Mouse (Mus musculus): ENCODE data around the gene Calm1. TPM values are rescaled to one million over a fixed set of nuclear protein-coding genes. Genes with fewer than 3 reads are reported as not detected.

Gene Calm1
- polyA plus RNA-seq, 1 experiment from 2014 or later = 1,668 TPM

DNA sequence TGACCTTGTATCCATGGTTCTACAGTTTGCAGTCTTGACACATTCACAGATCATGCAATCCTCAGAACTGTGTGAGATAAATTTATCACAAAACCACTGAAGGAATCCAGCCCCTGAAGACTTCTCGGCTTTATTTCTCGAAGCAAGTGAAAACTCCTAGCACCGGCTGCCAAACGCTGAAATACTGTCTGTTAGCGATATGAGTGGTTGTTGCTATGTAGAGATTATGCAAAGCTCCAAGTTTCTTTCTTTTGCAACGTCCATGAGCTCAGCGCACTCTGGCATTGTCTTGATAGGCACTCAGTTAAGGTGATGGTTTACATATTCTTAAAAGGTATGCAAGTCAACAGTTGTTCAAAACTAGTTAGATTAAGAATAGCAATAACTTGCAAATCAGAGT is 13.3 kb upstream of the Calm1 start:
- 53% methylated on average over 7 of the region's 7 CpGs for WGBS
- H3K27ac ChIP-seq (ENCODE audit: low read length) = 0 out of 2 replicates have a peak overlapping the region, but pooled peaks have one; percentile 6
- H3K4me2 ChIP-seq (replicated peaks; ENCODE audit: low read depth, low read length) = peak overlapping the region; percentile 76; the same call in 1 of the 2 replicates

DNA sequence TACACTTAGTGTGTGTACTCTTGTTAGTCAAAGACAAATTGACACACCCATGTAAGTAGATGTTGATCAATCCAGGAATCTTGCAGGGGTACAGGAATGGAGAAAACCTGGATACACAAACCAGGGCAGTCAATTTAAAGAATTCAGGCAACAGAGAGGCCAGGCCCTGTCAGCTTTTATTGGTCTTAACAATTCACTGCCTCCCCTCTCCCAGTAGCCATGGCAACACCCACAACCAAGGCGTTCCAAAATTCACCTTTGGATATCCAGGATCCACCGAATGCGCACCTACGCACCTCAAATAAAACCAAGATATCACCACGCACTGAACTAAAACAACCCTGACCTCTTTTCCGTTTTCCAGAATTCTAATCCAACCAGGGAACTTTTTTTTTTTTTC is 12.9 kb upstream of the Calm1 start:
- Histone ChIP-seq H3K9me3 (ENCODE audit: control insufficient read depth, low read depth, low read length) (no peaks in the 10 kb centered on the region), H3K4me3 (ENCODE audit: low read depth, low read length) (peak overlapping the region; percentile 57), H3K9ac (replicated peaks; ENCODE audit: low read depth, low read length) (peak overlapping the region; percentile 77), H3K27me3 (ENCODE audit: control insufficient read depth, insufficient read depth, low read length) (no peaks in the 10 kb centered on the region), H3K36me3 (ENCODE audit: control insufficient read depth, insufficient read depth, low read length) (no peaks in the 10 kb centered on the region), H3K4me1 (ENCODE audit: control insufficient read depth, insufficient read depth, low read length) (0 out of 2 replicates have a peak, but pooled peaks cover 3% of the 10 kb centered on the region), H3K4me2 (replicated peaks; ENCODE audit: low read depth, low read length) (peak overlapping the region; percentile 76), H3K27ac (ENCODE audit: low read length) (peak overlapping the region; percentile 99)
- WGBS = 4% methylated on average over 6 of the region's 6 CpGs
- no peak for ATAC-seq (ENCODE audit: insufficient number of reproducible peaks, insufficient read depth, low FRiP score, low read depth)

More for the DNA sequence above, 13.3 kb upstream of the Calm1 start:
- Histone ChIP-seq H3K27me3 (ENCODE audit: control insufficient read depth, insufficient read depth, low read length) (no peaks in the 10 kb centered on the region), H3K36me3 (ENCODE audit: control insufficient read depth, insufficient read depth, low read length) (no peaks in the 10 kb centered on the region), H3K9me3 (ENCODE audit: control insufficient read depth, low read depth, low read length) (no peaks in the 10 kb centered on the region), H3K9ac (replicated peaks; ENCODE audit: low read depth, low read length) (no peak overlapping the region), H3K4me1 (ENCODE audit: control insufficient read depth, insufficient read depth, low read length) (0 out of 2 replicates have a peak, but pooled peaks cover 3% of the 10 kb centered on the region), H3K4me3 (ENCODE audit: low read depth, low read length) (no peak overlapping the region)
- ATAC-seq (ENCODE audit: insufficient number of reproducible peaks, insufficient read depth, low FRiP score, low read depth) = no peak

DNA sequence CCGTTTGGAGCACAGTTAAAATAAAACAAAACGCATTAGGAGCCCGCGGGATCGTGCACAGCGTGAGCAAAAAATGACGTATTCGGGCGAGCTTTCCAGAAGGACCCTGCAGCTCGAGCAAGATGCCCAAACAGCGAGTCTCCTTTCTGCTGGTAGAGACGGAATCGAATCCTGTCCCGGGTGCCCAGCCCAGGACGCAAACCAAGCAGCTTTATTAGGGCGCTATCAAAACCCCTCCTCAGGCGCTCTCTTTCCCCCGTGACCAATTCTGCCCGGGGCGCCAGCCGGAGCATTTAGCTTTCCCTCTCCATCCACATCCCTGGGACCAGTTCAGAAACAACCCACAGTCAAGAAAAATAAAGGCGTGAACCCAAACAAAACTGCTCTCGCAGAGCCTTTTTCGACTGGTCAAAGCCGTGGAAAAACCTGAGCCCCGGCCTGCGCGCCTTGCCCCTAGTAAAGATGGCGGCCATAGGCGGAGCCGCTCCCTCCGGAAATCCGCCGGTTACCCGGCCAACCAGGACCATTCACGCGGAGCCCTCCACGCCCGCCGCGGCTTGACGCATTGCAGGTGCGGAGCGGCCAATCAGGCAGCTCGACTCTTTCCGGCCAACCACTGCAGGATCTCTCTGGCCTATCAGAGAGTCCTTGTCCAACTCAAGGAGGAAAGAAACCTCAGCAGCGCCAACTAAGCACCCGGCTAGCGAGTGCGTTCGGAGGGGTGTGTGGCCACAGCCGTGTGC is 12.1 kb upstream of the Calm1 start:
- H3K27ac ChIP-seq (ENCODE audit: low read length) = peak overlapping the region; percentile 99
- peak overlapping the region; percentile 77 for H3K9ac ChIP-seq (replicated peaks; ENCODE audit: low read depth, low read length)
- WGBS = under 1% methylated on average over 52 of the region's 52 CpGs
- ATAC-seq (ENCODE audit: insufficient number of reproducible peaks, insufficient read depth, low FRiP score, low read depth) = peak; percentile 100
- H3K9me3 ChIP-seq (ENCODE audit: control insufficient read depth, low read depth, low read length) = no peaks in the 10 kb centered on the region
- H3K4me1 ChIP-seq (ENCODE audit: control insufficient read depth, insufficient read depth, low read length) = 0 out of 2 replicates have a peak, but pooled peaks cover 3% of the 10 kb centered on the region
- H3K4me2 ChIP-seq (replicated peaks; ENCODE audit: low read depth, low read length) = peak overlapping the region; percentile 76
- H3K27me3 ChIP-seq (ENCODE audit: control insufficient read depth, insufficient read depth, low read length) = no peaks in the 10 kb centered on the region
- H3K36me3 ChIP-seq (ENCODE audit: control insufficient read depth, insufficient read depth, low read length) = no peaks in the 10 kb centered on the region
- peak overlapping the region; percentile 57 for H3K4me3 ChIP-seq (ENCODE audit: low read depth, low read length)

DNA sequence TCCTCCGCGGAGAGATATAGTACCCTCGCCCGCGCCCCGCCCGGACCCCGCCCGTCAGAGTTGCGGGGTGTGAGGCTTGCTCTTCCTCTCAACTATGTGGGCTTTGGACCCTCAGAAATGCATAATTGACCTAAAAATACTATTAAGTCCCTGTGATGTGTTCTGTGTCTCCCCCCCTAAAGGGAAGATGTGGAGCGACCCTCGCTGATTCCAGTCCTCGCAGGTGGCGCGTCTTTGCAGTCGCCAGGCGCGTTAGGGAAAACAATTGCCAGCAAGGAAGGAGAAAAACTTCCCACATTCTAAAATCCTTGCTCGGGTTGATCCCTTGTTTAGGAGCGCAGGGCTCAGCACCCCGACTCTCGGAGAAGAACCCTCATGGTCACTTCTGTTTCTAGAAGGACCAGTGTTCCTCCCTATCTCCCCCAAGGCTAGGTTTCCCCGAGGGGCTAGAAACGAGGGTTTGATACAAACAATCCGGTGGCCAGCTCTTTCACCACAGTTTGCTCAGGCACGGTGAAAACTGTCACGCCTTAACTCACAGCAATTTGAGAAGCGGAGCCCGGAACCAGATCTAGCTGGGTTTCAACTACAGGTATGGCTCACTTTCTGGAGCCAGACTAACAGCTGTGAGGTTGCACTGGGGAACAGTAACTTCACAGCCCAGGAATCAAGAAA is 11.3 kb upstream of the Calm1 start:
- peak overlapping the region; percentile 58 for H3K9ac ChIP-seq (replicated peaks; ENCODE audit: low read depth, low read length)
- no peaks in the 10 kb centered on the region for H3K27me3 ChIP-seq (ENCODE audit: control insufficient read depth, insufficient read depth, low read length)
- H3K4me1 ChIP-seq (ENCODE audit: control insufficient read depth, insufficient read depth, low read length) = 0 out of 2 replicates have a peak, but pooled peaks cover 3% of the 10 kb centered on the region
- peak overlapping the region; percentile 77 for H3K27ac ChIP-seq (ENCODE audit: low read length)
- peak overlapping the region; percentile 60 for H3K4me2 ChIP-seq (replicated peaks; ENCODE audit: low read depth, low read length)
- peak overlapping the region; percentile 57 for H3K4me3 ChIP-seq (ENCODE audit: low read depth, low read length)
- H3K9me3 ChIP-seq (ENCODE audit: control insufficient read depth, low read depth, low read length) = no peaks in the 10 kb centered on the region
- no peak for ATAC-seq (ENCODE audit: insufficient number of reproducible peaks, insufficient read depth, low FRiP score, low read depth)
- H3K36me3 ChIP-seq (ENCODE audit: control insufficient read depth, insufficient read depth, low read length) = no peaks in the 10 kb centered on the region
- WGBS = under 1% methylated on average over 29 of the region's 29 CpGs

DNA sequence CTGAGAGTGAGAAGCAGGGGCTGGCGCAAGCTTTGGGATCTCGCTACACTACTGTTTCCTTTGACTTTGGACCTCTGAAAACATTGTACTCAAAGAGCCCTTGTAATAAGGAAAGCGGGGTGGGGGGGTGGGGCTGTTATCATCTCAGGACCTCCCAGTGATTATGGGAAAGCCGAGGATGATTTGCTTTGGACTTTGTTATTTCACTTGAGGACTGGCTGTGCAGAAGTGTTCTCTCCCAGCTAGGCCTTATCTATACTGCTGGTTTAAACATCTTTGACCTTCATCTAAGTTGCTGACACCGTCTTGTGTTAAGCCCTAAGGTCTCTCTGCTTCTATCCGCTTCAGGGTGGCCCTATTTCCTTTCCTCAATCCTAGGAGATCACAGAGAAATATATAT is 8.4 kb upstream of the Calm1 start:
- H3K27me3 ChIP-seq (ENCODE audit: control insufficient read depth, insufficient read depth, low read length) = no peaks in the 10 kb centered on the region
- no peak overlapping the region for H3K4me3 ChIP-seq (ENCODE audit: low read depth, low read length)
- WGBS = 75% methylated on average over 6 of the region's 6 CpGs
- 0 out of 2 replicates have a peak, but pooled peaks cover 3% of the 10 kb centered on the region for H3K4me1 ChIP-seq (ENCODE audit: control insufficient read depth, insufficient read depth, low read length)
- H3K36me3 ChIP-seq (ENCODE audit: control insufficient read depth, insufficient read depth, low read length) = no peaks in the 10 kb centered on the region
- H3K27ac ChIP-seq (ENCODE audit: low read length) = no peak overlapping the region
- no peaks in the 10 kb centered on the region for H3K9me3 ChIP-seq (ENCODE audit: control insufficient read depth, low read depth, low read length)
- H3K4me2 ChIP-seq (replicated peaks; ENCODE audit: low read depth, low read length) = no peak overlapping the region
- H3K9ac ChIP-seq (replicated peaks; ENCODE audit: low read depth, low read length) = no peak overlapping the region
- no peak for ATAC-seq (ENCODE audit: insufficient number of reproducible peaks, insufficient read depth, low FRiP score, low read depth)

DNA sequence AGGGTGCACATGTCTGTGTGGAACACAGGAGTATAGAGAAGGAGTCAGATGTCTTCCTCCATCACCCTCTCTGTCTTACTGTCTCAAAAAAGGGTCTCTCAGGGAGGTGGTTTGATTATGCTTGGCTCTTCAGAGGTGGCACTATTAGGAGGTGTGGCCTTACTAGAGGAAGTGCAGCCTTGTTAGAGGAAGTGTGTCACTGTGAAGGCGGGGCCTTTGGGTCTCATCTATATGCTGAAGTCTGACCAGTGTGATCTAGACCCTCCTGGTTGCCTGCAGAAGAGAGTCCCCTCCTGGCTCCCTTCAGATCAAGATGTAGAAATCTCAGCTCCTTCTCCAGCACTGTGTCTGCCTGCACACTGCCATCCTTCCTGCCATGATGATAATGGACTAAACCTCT is 5.1 kb upstream of the Calm1 start:
- H3K9me3 ChIP-seq (ENCODE audit: control insufficient read depth, low read depth, low read length) = no peaks in the 10 kb centered on the region
- no peak overlapping the region for H3K4me3 ChIP-seq (ENCODE audit: low read depth, low read length)
- no peaks in the 10 kb centered on the region for H3K4me1 ChIP-seq (ENCODE audit: control insufficient read depth, insufficient read depth, low read length)
- H3K9ac ChIP-seq (replicated peaks; ENCODE audit: low read depth, low read length) = no peak overlapping the region
- WGBS = 100% methylated on average over 1 of the region's 1 CpGs
- H3K4me2 ChIP-seq (replicated peaks; ENCODE audit: low read depth, low read length) = no peak overlapping the region
- ATAC-seq (ENCODE audit: insufficient number of reproducible peaks, insufficient read depth, low FRiP score, low read depth) = no peak
- no peaks in the 10 kb centered on the region for H3K36me3 ChIP-seq (ENCODE audit: control insufficient read depth, insufficient read depth, low read length)
- H3K27me3 ChIP-seq (ENCODE audit: control insufficient read depth, insufficient read depth, low read length) = no peaks in the 10 kb centered on the region
- no peak overlapping the region for H3K27ac ChIP-seq (ENCODE audit: low read length)

DNA sequence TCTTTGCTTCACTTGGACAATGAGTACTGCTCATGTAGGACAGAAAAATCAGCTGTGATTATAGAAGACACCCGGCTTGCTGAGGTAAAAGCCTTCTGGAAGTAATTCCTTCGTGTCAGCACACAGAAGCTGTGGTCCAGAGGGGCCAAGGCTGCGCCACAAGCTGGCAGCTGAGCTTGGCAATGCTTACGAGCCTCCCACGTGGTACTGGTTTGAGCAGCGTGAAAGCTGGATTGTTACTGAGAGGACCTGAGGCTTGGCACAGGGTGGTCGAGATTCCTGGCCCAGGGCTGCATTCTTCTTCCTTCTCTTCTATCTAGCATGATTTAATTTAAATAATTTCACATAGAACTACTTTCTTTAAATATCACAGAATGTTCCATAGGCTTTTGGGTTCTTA is 2.4 kb upstream of the Calm1 start:
- Histone ChIP-seq H3K4me2 (replicated peaks; ENCODE audit: low read depth, low read length) (no peak overlapping the region), H3K27me3 (ENCODE audit: control insufficient read depth, insufficient read depth, low read length) (no peaks in the 10 kb centered on the region), H3K4me3 (ENCODE audit: low read depth, low read length) (no peak overlapping the region), H3K27ac (ENCODE audit: low read length) (no peak overlapping the region), H3K36me3 (ENCODE audit: control insufficient read depth, insufficient read depth, low read length) (no peaks in the 10 kb centered on the region), H3K9ac (replicated peaks; ENCODE audit: low read depth, low read length) (no peak overlapping the region), H3K9me3 (ENCODE audit: control insufficient read depth, low read depth, low read length) (no peaks in the 10 kb centered on the region), H3K4me1 (ENCODE audit: control insufficient read depth, insufficient read depth, low read length) (peaks cover 3% of the 10 kb centered on the region; the same call in 1 of the 2 replicates)
- ATAC-seq (ENCODE audit: insufficient number of reproducible peaks, insufficient read depth, low FRiP score, low read depth) = no peak
- WGBS = 76% methylated on average over 7 of the region's 7 CpGs

DNA sequence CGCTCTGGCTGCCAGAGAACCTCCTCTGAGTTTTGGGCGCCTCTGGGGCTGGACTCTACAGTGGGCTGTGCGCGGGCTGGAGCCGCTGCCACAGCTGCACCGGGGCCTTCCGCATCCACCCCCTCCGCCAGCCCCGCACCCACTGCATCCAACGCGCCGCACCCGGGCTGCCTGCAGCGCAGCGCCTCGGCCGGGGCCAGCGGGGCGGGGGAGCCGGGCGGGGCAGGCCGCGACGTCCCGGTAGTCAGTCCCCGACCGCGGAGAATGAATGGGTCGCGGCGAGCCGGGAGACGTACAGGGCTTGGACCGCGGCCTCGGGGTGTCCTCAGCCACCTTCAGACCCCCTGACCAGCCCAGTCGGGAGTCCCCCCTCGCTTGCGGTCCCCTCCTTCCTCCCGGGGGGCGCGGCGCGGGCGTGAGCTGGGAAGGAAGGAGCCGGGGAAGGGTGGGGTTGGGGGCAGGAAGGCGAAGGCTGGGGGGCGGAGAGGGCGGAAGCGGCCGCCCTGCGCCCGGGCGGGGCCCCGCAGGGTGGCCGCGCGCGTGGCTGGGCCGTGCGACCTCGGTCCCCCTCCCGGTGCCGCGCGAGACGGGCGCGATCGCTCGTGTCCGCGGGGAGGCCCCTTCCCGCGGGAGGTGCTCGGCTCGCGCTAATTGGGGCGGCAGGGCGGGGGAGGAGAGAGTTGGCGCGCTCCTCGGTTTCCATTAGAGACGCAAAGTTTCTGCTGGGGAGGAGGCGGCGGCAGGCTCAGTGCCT is 833 bp downstream of the Calm1 start:
- no peaks in the 10 kb centered on the region for H3K27me3 ChIP-seq (ENCODE audit: control insufficient read depth, insufficient read depth, low read length)
- H3K9me3 ChIP-seq (ENCODE audit: control insufficient read depth, low read depth, low read length) = no peaks in the 10 kb centered on the region
- whole genome bisulfite sequencing = under 1% methylated on average over 49 of the region's 86 CpGs
- ATAC-seq (ENCODE audit: insufficient number of reproducible peaks, insufficient read depth, low FRiP score, low read depth) = peak; percentile 72
- H3K27ac ChIP-seq (ENCODE audit: low read length) = peak overlapping the region; percentile 89
- peak overlapping the region; percentile 92 for H3K9ac ChIP-seq (replicated peaks; ENCODE audit: low read depth, low read length)
- H3K4me1 ChIP-seq (ENCODE audit: control insufficient read depth, insufficient read depth, low read length) = peaks cover 9% of the 10 kb centered on the region; the same call in 1 of the 2 replicates
- H3K4me3 ChIP-seq (ENCODE audit: low read depth, low read length) = peak overlapping the region; percentile 100
- peaks cover 25% of the 10 kb centered on the region for H3K36me3 ChIP-seq (ENCODE audit: control insufficient read depth, insufficient read depth, low read length)
- H3K4me2 ChIP-seq (replicated peaks; ENCODE audit: low read depth, low read length) = peak overlapping the region; percentile 90

All from stomach, embryonic 14.5 days (tissue).